ENCODE assay signal across 9 mouse cellular contexts in genomic region chr6:89236892-89237646, GRCm38 (mm10).
DNase-seq lines count a peak whose midpoint lies in the region; ATAC-seq lines count a peak whose summit lies in the region.
"Had no signal": no experiment of that assay in that cellular context is flagged by ENCODE, and none has a peak within 500 bp of the region (broad histone marks: within the 10 kb centered on the region; RNA-seq: fewer than 3 reads in every experiment).

No protein-coding gene starts in this region.

- no peak overlapping the region for H3K9ac ChIP-seq in neural tube, embryonic 12.5 days
- H3K9ac ChIP-seq in intestine, embryonic 16.5 days (ENCODE audit: low read depth, low read length) = no peak overlapping the region
- H3K9ac ChIP-seq: embryonic facial prominence, embryonic 13.5 days had no signal

- H3K27me3 ChIP-seq in hindbrain, embryonic 10.5 days (ENCODE audit: insufficient read depth, poor library complexity, severe bottlenecking) = peaks cover 32% of the 10 kb centered on the region
- no peaks in the 10 kb centered on the region for H3K27me3 ChIP-seq in neural tube, embryonic 12.5 days (replicated peaks)
- no peaks in the 10 kb centered on the region for H3K27me3 ChIP-seq in intestine, embryonic 16.5 days (replicated peaks; ENCODE audit: control insufficient read depth, insufficient read depth, low read length)

- ATAC-seq in neural tube, embryonic 12.5 days (ENCODE audit: low FRiP score, low read depth) = no peak
- no peak for ATAC-seq in intestine, embryonic 16.5 days

- 82% methylated on average over 10 of the region's 10 CpGs for WGBS in hindbrain, embryonic 10.5 days
- 78% methylated on average over 10 of the region's 10 CpGs for WGBS in neural tube, embryonic 12.5 days
- WGBS in intestine, embryonic 16.5 days = 75% methylated on average over 10 of the region's 10 CpGs

- H3K4me3 ChIP-seq in hindbrain, embryonic 10.5 days = no peak overlapping the region
- H3K4me3 ChIP-seq in neural tube, embryonic 12.5 days = no peak overlapping the region
- no peak overlapping the region for H3K4me3 ChIP-seq in intestine, embryonic 16.5 days (ENCODE audit: low read length)
- H3K4me3 ChIP-seq: embryonic facial prominence, embryonic 13.5 days had no signal

- H3K4me2 ChIP-seq in neural tube, embryonic 12.5 days (replicated peaks) = no peak overlapping the region
- no peak overlapping the region for H3K4me2 ChIP-seq in intestine, embryonic 16.5 days (ENCODE audit: low read depth, low read length)

- no peaks in the 10 kb centered on the region for H3K9me3 ChIP-seq in hindbrain, embryonic 10.5 days
- no peaks in the 10 kb centered on the region for H3K9me3 ChIP-seq in neural tube, embryonic 12.5 days
- H3K9me3 ChIP-seq in intestine, embryonic 16.5 days (ENCODE audit: control insufficient read depth, low read length) = no peaks in the 10 kb centered on the region
- H3K9me3 ChIP-seq: embryonic facial prominence, embryonic 13.5 days had no signal

- H3K4me1 ChIP-seq in hindbrain, embryonic 10.5 days (replicated peaks) = peaks cover 55% of the 10 kb centered on the region
- H3K4me1 ChIP-seq in neural tube, embryonic 12.5 days = peaks cover 47% of the 10 kb centered on the region
- H3K4me1 ChIP-seq in intestine, embryonic 16.5 days (ENCODE audit: control insufficient read depth, insufficient read depth, low read length) = peaks cover 4% of the 10 kb centered on the region; the same call in 1 of the 2 replicates

- H3K36me3 ChIP-seq in hindbrain, embryonic 10.5 days = no peaks in the 10 kb centered on the region
- H3K36me3 ChIP-seq in neural tube, embryonic 12.5 days = no peaks in the 10 kb centered on the region
- no peaks in the 10 kb centered on the region for H3K36me3 ChIP-seq in intestine, embryonic 16.5 days (ENCODE audit: control insufficient read depth, insufficient read depth, low read length)
- H3K36me3 ChIP-seq: embryonic facial prominence, embryonic 13.5 days had no signal

- peak overlapping the region; percentile 79 for H3K27ac ChIP-seq in hindbrain, embryonic 10.5 days
- H3K27ac ChIP-seq in neural tube, embryonic 12.5 days = peak overlapping the region; percentile 42; the same call in 1 of the 2 replicates
- no peak overlapping the region for H3K27ac ChIP-seq in intestine, embryonic 16.5 days (ENCODE audit: low read length)
- H3K27ac ChIP-seq: embryonic facial prominence, embryonic 13.5 days had no signal

- intact Hi-C loops in heart, postnatal 10 days (cut with DNase I) = loop anchor here (5.0 to 10.0 kb wide), 2 partner anchors 162 to 300 kb away; no protein-coding TSS in a partner anchor

- peak; percentile 24 for DNase-seq in heart, postnatal 4 days
- DNase-seq in heart, postnatal 10 days = no peak
- peak; percentile 42 to 54 for DNase-seq in adrenal gland, postnatal 36 days
- DNase-seq in hindbrain, embryonic 10.5 days (ENCODE audit: low spot score) = no peak
- no peak for DNase-seq in ovary, adult 18-20 months (ENCODE audit: low spot score)
- no peak for DNase-seq in spleen, adult 12 weeks (ENCODE audit: low spot score)

Comparison
In these comparisons a context has a peak if more than half of its experiments do, and no peak if none do; other contexts are left out.
1. DNase-seq: peak in heart, postnatal 4 days (single experiment) and adrenal gland, postnatal 36 days (2 of 2); none in heart, postnatal 10 days (0 of 2), hindbrain, embryonic 10.5 days (single experiment), ovary, adult 18-20 months (single experiment) and spleen, adult 12 weeks (single experiment).